Mouse (Mus musculus) thymus, adult 2 months (tissue): ENCODE measurements around the gene Vegfa. TPM values are rescaled to one million over a fixed set of nuclear protein-coding genes. Genes with fewer than 3 reads are reported as not detected.
"Not testable (repeated sequence)": the region's sequence is repeated elsewhere in the genome, so short reads cannot be mapped to it uniquely, and the experiment has no call there.

Source experiments
- DNase-seq: peaks from one replicate; pipeline ENCODE4 v3.0.0; 2021
- H3K27ac ChIP-seq: fragments of 200-500 bp; 2 replicates; pipeline ENCODE4 v1.5.1; 2012; ENCODE audit warnings: low read length, control low read depth; ENCODE audit not compliant: control insufficient read depth, insufficient read depth
- H3K27me3 ChIP-seq: fragments of 200-500 bp; 2 replicates; pipeline ENCODE4 v1.6.1; 2012; ENCODE audit warnings: mild to moderate bottlenecking, low read length, moderate library complexity, mixed read lengths; ENCODE audit not compliant: control insufficient read depth, insufficient read depth
- H3K36me3 ChIP-seq: fragments of 200-500 bp; 2 replicates; pipeline ENCODE4 v1.6.1; 2012; ENCODE audit warnings: mild to moderate bottlenecking, low read length, moderate library complexity; ENCODE audit not compliant: control insufficient read depth, insufficient read depth
- H3K4me1 ChIP-seq: fragments of 200-500 bp; replicated peaks from 2 replicates; pipeline ENCODE4 v1.6.1; 2012; ENCODE audit warnings: low read length; ENCODE audit not compliant: control insufficient read depth, insufficient read depth
- H3K4me3 ChIP-seq: fragments of 200-500 bp; 2 replicates; pipeline ENCODE4 v1.5.1; 2012; ENCODE audit warnings: mild to moderate bottlenecking, low read length, control low read depth, moderate library complexity; ENCODE audit not compliant: control insufficient read depth, insufficient read depth
- CTCF ChIP-seq: fragments of 200-500 bp; IDR thresholded peaks from 2 replicates; pipeline ENCODE4 v1.5.1; 2012; ENCODE audit warnings: mild to moderate bottlenecking, control low read depth, low read length, moderate library complexity, borderline replicate concordance; ENCODE audit not compliant: control insufficient read depth, poor library complexity, insufficient read depth; ENCODE audit errors: extremely low read depth
- POLR2A ChIP-seq: fragments of 200-500 bp; IDR thresholded peaks from 2 replicates; pipeline ENCODE4 v1.6.1; 2012; ENCODE audit warnings: mild to moderate bottlenecking, low read length, control low read depth, moderate library complexity; ENCODE audit not compliant: control insufficient read depth, poor library complexity, insufficient read depth; ENCODE audit errors: extremely low read depth
- WGBS: fragments of 180-500 bp; shearing (Covaris S2); methylation state at CpG from one replicate; pipeline ENCODE4 v1.1.7; 2018; 5-methylcytosine and 5-hydroxymethylcytosine counted together
- polyA plus RNA-seq: library from polyadenylated mRNA; depleted of rRNA; stranded (reverse); fragments of >200 nt; gene quantifications from 2 replicates; pipeline ENCODE4 v1.2.3, GENCODE M21; 2012

Vegfa gene
- polyA plus RNA-seq, 1 experiment, result 65.2 TPM

GRCm38 (mm10) chr17:45986915-45987314, 45.3 kb downstream of the Vegfa start:
- TF ChIP-seq CTCF (no peak), POLR2A (no peak)
- 93% methylated on average over 3 of the region's 3 CpGs for WGBS
- Histone ChIP-seq H3K36me3 (no peaks in the 10 kb centered on the region), H3K27ac (no peak overlapping the region), H3K4me3 (no peak overlapping the region), H3K27me3 (no peaks in the 10 kb centered on the region), H3K4me1 (no peaks in the 10 kb centered on the region)
- DNase-seq, result no peak

- DNase-seq, result no peak
- H3K4me3 ChIP-seq, result no peak overlapping the region
- H3K27ac ChIP-seq, result no peak overlapping the region
- no peaks in the 10 kb centered on the region for H3K4me1 ChIP-seq
- TF ChIP-seq POLR2A, result no peak
- TF ChIP-seq CTCF, result no peak
- no peaks in the 10 kb centered on the region for H3K27me3 ChIP-seq
- WGBS, result 73% methylated on average over 6 of the region's 6 CpGs
- no peaks in the 10 kb centered on the region for H3K36me3 ChIP-seq
Measured at GRCm38 (mm10) chr17:45986374-45986773, 45.8 kb downstream of the Vegfa start.

GRCm38 (mm10) chr17:45983185-45983584, 49.0 kb downstream of the Vegfa start:
- H3K36me3 ChIP-seq, result not testable (repeated sequence)

GRCm38 (mm10) chr17:45981841-45982240, 50.3 kb downstream of the Vegfa start:
- 94% methylated on average over 1 of the region's 1 CpGs for WGBS
- Histone ChIP-seq H3K36me3 (no peaks in the 10 kb centered on the region), H3K4me3 (no peak overlapping the region), H3K27me3 (no peaks in the 10 kb centered on the region), H3K27ac (no peak overlapping the region), H3K4me1 (no peaks in the 10 kb centered on the region)
- no peak for TF ChIP-seq POLR2A
- no peak for TF ChIP-seq CTCF
- no peak for DNase-seq

More at GRCm38 (mm10) chr17:45983185-45983584, 49.0 kb downstream of the Vegfa start:
- not testable (repeated sequence) for H3K27me3 ChIP-seq, H3K4me3 ChIP-seq, H3K27ac ChIP-seq, DNase-seq, H3K4me1 ChIP-seq
- WGBS, result 97% methylated on average over 1 of the region's 1 CpGs

- H3K36me3 ChIP-seq, result no peaks in the 10 kb centered on the region
Measured at GRCm38 (mm10) chr17:45979025-45979805, 53.0 kb downstream of the Vegfa start.

GRCm38 (mm10) chr17:45974461-45974860, 57.7 kb downstream of the Vegfa start:
- TF ChIP-seq POLR2A (no peak), CTCF (no peak)
- Histone ChIP-seq H3K4me3 (no peak overlapping the region), H3K4me1 (0 out of 2 replicates have a peak, but pooled peaks cover 4% of the 10 kb centered on the region), H3K36me3 (no peaks in the 10 kb centered on the region), H3K27ac (no peak overlapping the region), H3K27me3 (no peaks in the 10 kb centered on the region)
- DNase-seq, result peak; percentile 62
- WGBS, result 15% methylated on average over 7 of the region's 7 CpGs

More at GRCm38 (mm10) chr17:45979025-45979805, 53.0 kb downstream of the Vegfa start:
- no peak overlapping the region for H3K27ac ChIP-seq
- TF ChIP-seq CTCF (no peak), POLR2A (no peak)
- WGBS, result 89% methylated on average over 10 of the region's 10 CpGs
- H3K4me3 ChIP-seq, result no peak overlapping the region
- H3K4me1 ChIP-seq, result 0 out of 2 replicates have a peak, but pooled peaks cover 4% of the 10 kb centered on the region
- DNase-seq, result no peak
- no peaks in the 10 kb centered on the region for H3K27me3 ChIP-seq

GRCm38 (mm10) chr17:45973214-45973613, 59.0 kb downstream of the Vegfa start:
- Histone ChIP-seq H3K27me3 (no peaks in the 10 kb centered on the region), H3K27ac (no peak overlapping the region), H3K4me3 (no peak overlapping the region), H3K4me1 (0 out of 2 replicates have a peak, but pooled peaks cover 4% of the 10 kb centered on the region), H3K36me3 (no peaks in the 10 kb centered on the region)
- WGBS, result 89% methylated on average over 7 of the region's 7 CpGs
- DNase-seq, result no peak
- TF ChIP-seq CTCF (no peak), POLR2A (no peak)
